Mouse (Mus musculus): ENCODE measurements around the gene Kpna2.
"Not testable (repeated sequence)": the region's sequence is repeated elsewhere in the genome, so short reads cannot be mapped to it uniquely, and the experiment has no call there.

The Kpna2 gene

DNA sequence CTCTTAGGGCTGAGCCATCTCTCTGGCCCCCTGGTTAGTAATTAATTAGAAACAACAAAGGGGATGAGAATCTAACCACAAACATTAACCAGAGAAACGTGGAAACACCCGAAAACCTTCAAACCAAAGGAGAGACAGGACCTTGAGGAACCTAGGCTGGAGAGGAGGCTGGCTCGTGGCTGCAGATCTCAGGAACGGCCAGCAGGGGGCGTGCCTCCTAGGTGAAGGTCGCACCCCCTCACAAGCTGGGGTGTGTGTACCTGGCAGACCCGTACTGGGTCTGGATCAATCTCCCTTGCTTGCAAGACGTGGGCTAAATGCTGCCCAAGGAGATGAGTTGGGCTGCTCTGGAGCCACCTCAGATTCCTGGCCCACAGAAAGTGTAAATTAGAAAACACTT lies 19.3 kb upstream of the Kpna2 start:
- no peak for DNase-seq (ENCODE audit: low spot score)

- DNase-seq (ENCODE audit: low spot score), result no peak
These were observed 18.1 kb upstream of the Kpna2 start for GRCm38 (mm10) chr11:107017339-107017886.

DNA sequence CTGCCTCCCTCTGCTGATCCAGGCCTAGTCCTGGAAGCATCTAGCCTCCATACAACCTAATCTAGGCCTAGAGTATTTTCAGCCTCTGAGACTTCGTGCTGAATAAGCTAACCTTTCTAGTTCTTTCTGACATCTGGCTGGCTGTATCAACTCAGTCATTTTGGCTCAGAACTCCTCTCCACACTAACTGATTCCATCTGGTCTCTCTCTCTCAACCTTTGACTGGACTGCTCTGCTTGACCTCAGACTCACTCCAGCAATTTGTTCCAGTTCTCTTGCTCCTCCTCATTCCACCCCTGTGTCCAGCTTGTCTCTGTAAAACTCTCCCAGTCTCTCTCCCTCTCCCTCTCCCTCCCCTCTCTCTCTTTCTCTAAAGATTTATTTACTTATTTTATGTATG lies 17.6 kb upstream of the Kpna2 start:
- no peak for DNase-seq (ENCODE audit: low spot score)

DNA sequence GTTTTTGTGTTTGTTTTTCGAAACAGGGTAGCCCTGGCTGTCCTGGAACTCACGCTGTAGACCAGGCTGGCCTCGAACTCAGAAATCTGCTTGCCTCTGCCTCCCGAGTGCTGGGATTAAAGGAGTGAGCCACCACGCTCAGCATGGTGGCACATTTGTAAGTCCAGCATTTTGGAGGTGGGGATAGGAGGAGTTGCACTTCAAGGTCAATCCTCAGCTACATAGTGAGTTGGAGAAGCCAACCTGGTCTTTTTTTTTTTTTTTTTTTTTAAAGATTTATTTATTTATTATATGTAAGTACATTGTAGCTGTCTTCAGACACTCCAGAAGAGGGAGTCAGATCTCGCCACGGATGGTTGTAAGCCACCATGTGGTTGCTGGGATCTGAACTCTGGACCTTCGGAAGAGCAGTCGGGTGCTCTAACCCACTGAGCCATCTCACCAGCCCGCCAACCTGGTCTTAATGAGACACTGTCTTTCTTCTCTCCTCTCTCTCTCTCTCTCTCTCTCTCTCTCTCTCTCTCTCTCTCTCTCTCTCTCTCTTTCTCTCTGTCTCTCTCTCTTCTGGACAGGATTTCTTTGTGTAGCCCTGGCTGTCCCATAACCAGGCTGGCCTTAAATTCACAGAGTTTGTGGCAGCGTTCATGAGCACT lies 16.3 kb upstream of the Kpna2 start:
- DNase-seq (ENCODE audit: low spot score), result not testable (repeated sequence)

GRCm38 (mm10) chr11:107014597-107015309 lies 15.4 kb upstream of the Kpna2 start:
- DNase-seq (ENCODE audit: low spot score), result no peak

DNA sequence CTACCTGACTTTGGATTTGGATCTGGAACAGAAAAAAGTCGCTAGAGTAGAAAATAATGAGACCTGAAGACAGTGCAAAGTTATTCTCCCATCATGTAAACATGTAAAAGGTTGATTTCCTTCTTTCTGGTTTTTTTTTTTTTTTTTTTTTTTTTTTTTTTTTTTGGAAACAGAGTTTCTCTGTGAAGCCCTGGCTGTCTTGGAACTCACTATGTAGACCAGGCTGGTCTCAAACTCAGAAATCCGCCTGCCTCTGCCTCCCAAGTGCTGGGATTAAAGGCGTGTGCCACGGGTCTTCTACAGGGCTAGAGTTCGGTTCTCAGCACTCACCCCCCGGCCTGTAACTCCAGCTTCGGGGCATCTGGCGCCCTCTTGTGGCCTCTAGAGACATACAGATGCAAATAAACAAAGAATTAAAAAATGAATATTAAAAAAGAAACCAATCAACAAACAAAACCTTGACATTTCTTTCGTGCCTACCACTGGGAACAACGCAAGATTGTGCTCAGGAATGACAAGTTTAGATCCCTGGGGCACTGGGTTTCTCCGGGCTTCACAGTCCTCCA lies 14.8 kb upstream of the Kpna2 start:
- DNase-seq (ENCODE audit: low spot score), result no peak

DNA sequence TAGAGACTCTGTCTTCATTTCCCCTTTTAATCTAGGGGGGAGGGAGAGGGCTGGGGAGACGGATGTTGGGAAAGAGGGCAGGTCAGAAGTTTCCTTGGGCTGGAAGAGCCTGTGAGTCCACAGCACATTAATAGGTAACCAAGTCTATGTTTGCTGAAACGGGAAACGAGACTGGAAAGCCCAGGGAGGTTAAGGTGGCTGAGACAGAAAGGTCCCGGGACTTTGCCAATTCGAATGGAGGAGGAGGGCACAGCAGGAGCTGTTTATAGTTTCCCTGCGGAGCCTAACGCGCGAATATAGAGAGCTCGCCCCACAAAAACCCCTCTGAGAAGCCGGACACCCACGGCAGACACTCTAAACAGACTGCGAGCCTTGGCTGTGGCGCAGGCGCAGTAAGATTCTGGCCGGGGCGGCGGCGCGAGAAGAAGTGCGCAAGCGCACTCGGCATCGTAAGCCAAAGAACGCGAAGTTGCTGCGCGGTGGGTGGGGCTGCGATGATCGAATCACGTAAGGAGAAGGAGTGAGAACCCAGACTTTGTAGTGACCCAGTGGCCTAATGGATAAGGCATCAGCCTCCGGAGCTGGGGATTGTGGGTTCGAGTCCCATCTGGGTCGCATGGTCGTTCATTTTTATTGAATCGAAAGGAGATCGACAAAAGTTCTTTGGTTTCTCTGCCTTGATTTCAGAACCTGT lies 13.1 kb upstream of the Kpna2 start:
- peak; percentile 99 for DNase-seq (ENCODE audit: low spot score)

DNA sequence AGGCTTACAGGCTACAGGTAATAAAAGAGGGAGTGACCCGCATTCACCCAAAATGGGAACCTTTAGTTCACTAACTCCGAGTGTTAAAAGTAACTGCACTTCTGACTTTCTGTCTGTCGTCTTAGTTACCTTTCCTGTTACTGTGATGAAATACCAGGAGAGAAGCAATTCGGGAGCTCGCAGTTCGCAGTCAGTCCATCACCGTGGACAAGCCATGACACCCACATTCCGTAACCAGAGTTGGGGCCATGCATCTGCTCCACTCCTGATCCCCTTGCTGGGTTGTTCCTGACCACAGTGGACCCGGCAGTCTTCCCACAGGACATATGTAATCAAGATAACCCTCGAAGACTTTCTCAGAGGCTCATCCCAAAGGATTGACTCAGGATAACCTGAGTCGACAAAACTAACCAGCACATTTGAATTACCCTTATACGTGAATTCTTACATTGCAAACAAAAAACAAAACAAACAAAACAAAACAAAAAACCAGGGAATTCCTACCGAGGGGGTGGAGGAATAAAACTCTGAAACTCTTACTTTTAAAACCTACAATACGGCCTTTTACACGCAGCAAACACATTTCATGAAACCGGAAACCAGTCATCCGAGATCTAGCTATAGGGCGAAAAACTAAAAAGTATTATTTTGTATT lies 12.5 kb upstream of the Kpna2 start:
- DNase-seq (ENCODE audit: low spot score), result no peak

DNA sequence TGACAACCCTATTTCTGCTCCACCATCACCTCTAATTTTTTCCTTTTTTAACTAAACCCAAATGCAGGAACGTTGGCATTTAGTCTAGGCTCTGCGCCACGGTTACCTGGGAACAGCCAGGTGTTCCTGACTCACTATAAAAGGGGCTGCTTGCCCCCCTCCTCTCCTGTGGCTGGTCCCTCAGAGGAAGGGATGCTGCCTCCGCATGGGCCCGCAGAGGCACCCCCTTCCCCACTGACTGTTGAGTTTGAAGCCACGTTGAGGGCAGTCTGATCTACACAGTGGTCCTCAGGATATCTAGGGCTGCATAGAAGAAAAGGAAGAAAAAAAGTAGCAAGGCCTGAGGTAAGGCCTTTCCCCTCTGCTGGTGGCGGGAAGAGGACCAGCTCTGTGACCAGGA lies 11.8 kb upstream of the Kpna2 start:
- no peak for DNase-seq (ENCODE audit: low spot score)

GRCm38 (mm10) chr11:107010447-107010846 lies 11.1 kb upstream of the Kpna2 start:
- DNase-seq (ENCODE audit: low spot score), result no peak

GRCm38 (mm10) chr11:107005538-107005937 lies 6.2 kb upstream of the Kpna2 start:
- no peak for DNase-seq (ENCODE audit: low spot score)

DNA sequence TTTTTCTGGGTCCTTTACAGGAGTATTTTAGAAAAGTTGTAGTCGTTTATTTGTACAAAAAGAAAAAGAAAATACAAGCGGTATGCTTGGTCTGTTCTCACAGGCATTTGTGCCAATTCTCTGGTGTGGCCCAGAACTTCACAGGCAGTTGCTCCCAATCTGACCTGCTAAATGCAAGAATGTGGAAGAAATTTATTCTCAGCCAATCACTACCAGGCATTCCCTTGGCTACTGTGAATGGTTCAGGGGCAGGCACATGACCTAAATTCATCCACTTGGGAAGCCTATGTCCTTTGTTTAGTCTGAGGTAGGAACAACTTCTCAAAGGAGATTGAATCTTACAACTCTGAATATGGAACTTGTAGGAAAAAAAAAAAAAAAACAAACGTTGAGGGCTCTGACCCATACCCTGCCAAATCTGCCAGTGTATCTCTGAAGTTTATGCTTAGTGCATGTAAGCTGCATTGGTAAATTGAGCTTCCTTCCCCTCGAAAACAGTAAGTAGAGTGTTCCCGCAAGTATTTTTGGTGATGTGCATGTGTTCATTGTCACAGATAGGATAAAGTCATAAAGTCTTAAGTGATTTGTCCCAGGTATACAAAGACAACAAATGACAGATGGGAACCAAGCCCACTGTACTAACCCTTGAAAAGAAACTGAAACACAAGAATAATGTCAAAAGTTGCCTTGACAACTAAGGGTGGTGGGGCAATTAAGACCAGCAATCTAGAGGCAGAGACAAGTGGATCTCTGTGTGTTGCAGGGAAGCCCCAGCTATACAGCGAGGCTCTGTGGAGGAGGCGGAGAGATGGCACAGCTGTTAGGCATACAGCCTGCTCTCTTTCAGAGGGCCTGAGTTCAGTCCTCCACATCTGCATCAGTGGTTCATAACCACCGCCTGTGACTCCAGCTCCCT lies 2.7 kb upstream of the Kpna2 start:
- no peak for DNase-seq (ENCODE audit: low spot score)

- DNase-seq (ENCODE audit: low spot score), result no peak
These were observed 690 bp upstream of the Kpna2 start for GRCm38 (mm10) chr11:106999949-107000513.

DNA sequence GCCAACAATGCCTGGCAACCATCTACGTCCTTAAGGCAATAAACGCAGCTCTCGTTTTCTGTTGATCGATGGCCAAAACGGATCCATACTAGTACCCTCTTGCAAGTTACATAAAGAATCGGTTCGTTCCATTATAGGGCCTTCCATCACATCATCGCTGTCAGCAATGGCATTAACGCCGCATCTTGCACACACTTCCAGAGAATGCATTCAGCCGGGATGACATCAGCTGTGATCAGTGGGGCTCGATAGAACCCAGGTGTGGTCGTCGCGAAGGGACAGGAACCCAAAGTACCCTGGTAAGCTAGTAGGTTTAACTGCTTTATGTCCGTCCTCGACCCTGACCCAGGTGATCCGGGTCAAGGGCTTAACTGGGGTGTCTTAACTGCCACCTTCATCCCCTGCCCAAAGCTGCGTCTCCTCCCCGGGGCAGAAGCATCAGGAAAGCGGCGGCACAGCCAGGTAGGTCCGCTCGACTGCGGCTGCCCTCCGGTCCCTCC lies 640 bp downstream of the Kpna2 start:
- no peak for DNase-seq (ENCODE audit: low spot score)

GRCm38 (mm10) chr11:106997976-106998375 lies 1.4 kb downstream of the Kpna2 start:
- DNase-seq (ENCODE audit: low spot score), result no peak

GRCm38 (mm10) chr11:106996492-106996891 lies 2.8 kb downstream of the Kpna2 start:
- not testable (repeated sequence) for DNase-seq (ENCODE audit: low spot score)

GRCm38 (mm10) chr11:106994246-106995085 lies 4.9 kb downstream of the Kpna2 start:
- DNase-seq (ENCODE audit: low spot score), result no peak

DNA sequence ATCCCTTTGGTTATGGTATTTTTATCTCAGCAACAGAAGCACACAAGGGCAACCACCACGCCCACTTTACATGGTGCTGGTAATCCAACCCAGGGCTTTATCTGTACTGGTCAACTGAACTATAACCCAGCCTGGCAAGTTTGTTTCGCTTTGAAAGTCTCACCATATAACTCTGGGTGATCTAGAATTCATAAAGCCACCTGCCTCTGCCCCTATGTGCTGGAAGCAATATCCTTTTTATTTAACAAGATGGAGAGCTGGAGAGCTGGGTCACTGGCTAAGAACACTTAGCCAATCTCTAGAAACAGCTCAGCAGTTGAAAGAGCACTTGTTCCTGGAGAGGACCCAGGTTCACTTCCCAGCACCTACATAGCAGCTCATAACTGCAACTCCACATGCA lies 12.0 kb downstream of the Kpna2 start:
- no peak for DNase-seq (ENCODE audit: low spot score)

DNA sequence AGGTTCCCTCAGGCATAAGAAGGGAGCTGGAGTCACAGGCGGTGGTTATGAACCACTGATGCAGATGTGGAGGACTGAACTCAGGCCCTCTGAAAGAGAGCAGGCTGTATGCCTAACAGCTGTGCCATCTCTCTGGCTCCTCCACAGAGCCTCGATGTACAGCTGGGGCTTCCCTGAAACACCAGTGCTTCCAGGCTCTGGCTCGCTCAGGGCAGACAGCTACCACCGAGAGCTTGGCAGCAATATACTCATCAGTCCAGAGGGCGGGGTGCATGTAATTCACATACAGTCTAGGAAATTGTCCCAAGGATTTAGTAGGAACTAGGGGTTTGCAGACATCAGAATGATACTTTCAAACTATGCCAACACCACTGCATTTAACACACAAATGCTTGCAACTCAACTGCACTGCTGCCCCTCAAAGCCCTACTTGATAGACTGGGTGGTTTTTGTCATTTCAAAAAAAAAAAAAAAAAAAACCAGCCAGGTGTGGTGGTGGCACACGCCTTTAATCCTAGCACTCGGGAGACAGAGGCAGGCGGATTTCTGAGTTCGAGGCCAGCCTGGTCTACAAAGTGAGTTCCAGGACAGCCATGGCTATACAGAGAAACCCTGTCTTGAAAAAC lies 13.2 kb downstream of the Kpna2 start:
- DNase-seq (ENCODE audit: low spot score), result not testable (repeated sequence)
